In the genomic region with DNA sequence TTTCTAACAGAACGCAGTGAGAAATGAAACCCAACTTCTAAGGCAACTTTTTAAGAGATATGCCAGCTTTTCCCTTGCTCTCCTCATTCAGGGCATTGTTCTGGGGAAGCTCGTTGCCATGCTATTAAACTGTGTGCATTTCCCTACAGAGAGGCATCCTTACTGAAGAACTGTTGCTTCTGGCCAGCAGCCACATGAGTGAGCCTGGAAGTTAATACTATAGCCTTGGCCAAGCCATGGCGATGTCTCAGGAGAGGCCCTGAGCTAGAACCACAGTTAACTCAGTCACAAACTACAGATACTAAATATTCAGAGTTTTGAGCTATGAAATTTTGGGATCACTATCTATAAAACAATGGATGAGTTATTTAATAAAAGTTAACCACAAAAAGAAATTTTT, we compare ENCODE assay signal across 22 mouse cellular contexts. TPM values are rescaled to one million over a fixed set of nuclear protein-coding genes. Genes with fewer than 3 reads are reported as not detected.
A peak's percentile ranks its signal among the peaks of the same experiment; 100 is the strongest.
DNase-seq lines count a peak whose midpoint lies in the region; ATAC-seq lines count a peak whose summit lies in the region.
"Had no signal": no experiment of that assay in that cellular context is flagged by ENCODE, and none has a peak within 500 bp of the region (broad histone marks: within the 10 kb centered on the region; RNA-seq: fewer than 3 reads in every experiment).

No protein-coding gene starts in this region.

- peaks cover 54% of the 10 kb centered on the region for H3K4me1 ChIP-seq in megakaryocyte, embryonic 14.5 days

- intact Hi-C loops in heart, postnatal 14 days (cut with DNase I), result no loop called here

- H3K27me3 ChIP-seq in megakaryocyte, embryonic 14.5 days (replicated peaks), result no peaks in the 10 kb centered on the region
- H3K27me3 ChIP-seq: CH12.LX, Patski had no signal

- H3K36me3 ChIP-seq in megakaryocyte, embryonic 14.5 days (replicated peaks; ENCODE audit: low read length), result peaks cover 50% of the 10 kb centered on the region

- ATAC-seq in megakaryocyte, adult 5-6 weeks (ENCODE audit: poor library complexity, severe bottlenecking), result no peak
- ATAC-seq: activated CD4-positive, CD25-positive, alpha-beta regulatory T cell, adult 4 months; CD4-positive, CD25-positive, alpha-beta regulatory T cell, adult 4 months; Patski had no signal

- no peaks in the 10 kb centered on the region for H3K9me3 ChIP-seq in megakaryocyte, embryonic 14.5 days
- H3K9me3 ChIP-seq: G1E had no signal

- H3K4me3 ChIP-seq in megakaryocyte, embryonic 14.5 days (replicated peaks), result peak overlapping the region; percentile 56

- peak; percentile 80 for DNase-seq in heart, adult 11 months
- DNase-seq in heart, postnatal 14 days, result no peak
- DNase-seq in NIH3T3 (ENCODE audit: low read depth), result peak; percentile 79
- no peak for DNase-seq in thymus, postnatal 14 days
- DNase-seq: adrenal gland, adult 2 months; adrenal gland, adult 8-10 months; adrenal gland, postnatal 10 days; adrenal gland, postnatal 14 days; adrenal gland, postnatal 25 days; adrenal gland, postnatal 36 days; B cell, adult 2 months; cerebellum, adult 11 months; cerebellum, adult 11-12 months; cerebellum, adult 18-20 months; cerebellum, adult 2 months had no signal

RNA-seq across cellular contexts. Expression of gene Chuk, which starts 4.3 kb away (rescaled TPM):
- 10 to 100 TPM; 30.2 to 34.0 TPM for total RNA-seq in heart, postnatal 14 days (2021)
- 4.1 and 4.9 TPM in 2 replicates for polyA plus RNA-seq in megakaryocyte, embryonic 14.5 days (2012; ENCODE audit: insufficient read depth, low replicate concordance)
- 48.1 and 59.7 TPM in 2 replicates for total RNA-seq in megakaryocyte, adult 5-6 weeks (2015)
- total RNA-seq in megakaryocyte, adult 5-6 weeks (2017), result 70.6 and 82.9 TPM in 2 replicates

RNA-seq across cellular contexts. Expression of gene Cwf19l1, which starts 32.7 kb away (rescaled TPM):
- total RNA-seq in heart, postnatal 14 days (2021), result 10 to 100 TPM in 1 of 2 experiments, 1 to 10 TPM in 1; 9.0 to 11.6 TPM
- 2.3 and 3.5 TPM in 2 replicates for polyA plus RNA-seq in megakaryocyte, embryonic 14.5 days (2012; ENCODE audit: insufficient read depth, low replicate concordance)
- 16.8 and 17.0 TPM in 2 replicates for total RNA-seq in megakaryocyte, adult 5-6 weeks (2015)
- 19.0 and 30.9 TPM in 2 replicates for total RNA-seq in megakaryocyte, adult 5-6 weeks (2017)

RNA-seq across cellular contexts. Expression of gene Erlin1, which starts 33.4 kb away (rescaled TPM):
- total RNA-seq in heart, postnatal 14 days (2021), result 1 to 10 TPM; 6.0 to 7.3 TPM
- 2.2 TPM in 1 of 2 replicates, not detected in the other for polyA plus RNA-seq in megakaryocyte, embryonic 14.5 days (2012; ENCODE audit: insufficient read depth, low replicate concordance)
- total RNA-seq in megakaryocyte, adult 5-6 weeks (2015), result 84.7 and 84.8 TPM in 2 replicates
- total RNA-seq in megakaryocyte, adult 5-6 weeks (2017), result 59.4 and 67.0 TPM in 2 replicates

RNA-seq across cellular contexts. Expression of gene Bloc1s2, which starts 43.2 kb away (rescaled TPM):
- total RNA-seq in heart, postnatal 14 days (2021), result 10 to 100 TPM; 12.9 to 15.6 TPM
- 29.4 and 133 TPM in 2 replicates for polyA plus RNA-seq in megakaryocyte, embryonic 14.5 days (2012; ENCODE audit: insufficient read depth, low replicate concordance)
- 145 and 151 TPM in 2 replicates for total RNA-seq in megakaryocyte, adult 5-6 weeks (2015)
- 55.1 and 81.9 TPM in 2 replicates for total RNA-seq in megakaryocyte, adult 5-6 weeks (2017)

Comparison
In these comparisons a context has a peak if more than half of its experiments do, and no peak if none do; other contexts are left out.
1. DNase-seq: peak in heart, adult 11 months (single experiment) and NIH3T3 (single experiment); none in heart, postnatal 14 days (0 of 2) and thymus, postnatal 14 days (single experiment).
2. RNA of gene Erlin1, which starts 33.4 kb away (total RNA-seq): 59.4 to 84.8 TPM in megakaryocyte, adult 5-6 weeks; 6.0 to 7.3 TPM in heart, postnatal 14 days; every median in the first group is over 4 times any median in the second.